Mouse (Mus musculus): Measurements from ENCODE around the gene Rnf44.

The Rnf44 gene

GRCm38 (mm10) chr13:54693558-54694347 is at the start of gene Rnf44:
Rnf44 (minus strand) TSS chr13:54693907.
- peak; percentile 99 for DNase-seq (ENCODE audit: low read depth, low spot score)

GRCm38 (mm10) chr13:54738213-54738601 is 44.5 kb upstream of the Rnf44 start:
- peak; percentile 31 for DNase-seq (ENCODE audit: low read depth, low spot score)

GRCm38 (mm10) chr13:54737488-54738212 is 43.9 kb upstream of the Rnf44 start:
- peak; percentile 74 for DNase-seq (ENCODE audit: low read depth, low spot score)

- DNase-seq (ENCODE audit: low read depth, low spot score) = no peak
These were observed 43.2 kb upstream of the Rnf44 start for GRCm38 (mm10) chr13:54736931-54737330.

GRCm38 (mm10) chr13:54726131-54726530 is 32.4 kb upstream of the Rnf44 start:
- no peak for DNase-seq (ENCODE audit: low read depth, low spot score)

GRCm38 (mm10) chr13:54723143-54723542 is 29.4 kb upstream of the Rnf44 start:
- peak; percentile 56 for DNase-seq (ENCODE audit: low read depth, low spot score)

GRCm38 (mm10) chr13:54716916-54717315 is 23.2 kb upstream of the Rnf44 start:
- DNase-seq (ENCODE audit: low read depth, low spot score) = peak; percentile 81

- DNase-seq (ENCODE audit: low read depth, low spot score) = no peak
These were observed 21.3 kb upstream of the Rnf44 start for GRCm38 (mm10) chr13:54714996-54715395.

- DNase-seq (ENCODE audit: low read depth, low spot score) = peak; percentile 43
These were observed 20.7 kb upstream of the Rnf44 start for GRCm38 (mm10) chr13:54714393-54714792.

- DNase-seq (ENCODE audit: low read depth, low spot score) = peak; percentile 37
These were observed 17.2 kb upstream of the Rnf44 start for GRCm38 (mm10) chr13:54710866-54711265.

GRCm38 (mm10) chr13:54704890-54705289 is 11.2 kb upstream of the Rnf44 start:
- DNase-seq (ENCODE audit: low read depth, low spot score) = no peak

GRCm38 (mm10) chr13:54702507-54702906 is 8.8 kb upstream of the Rnf44 start:
- no peak for DNase-seq (ENCODE audit: low read depth, low spot score)

GRCm38 (mm10) chr13:54701243-54701642 is 7.5 kb upstream of the Rnf44 start, which contains the start of gene Cdhr2:
Cdhr2 (plus strand) TSS chr13:54701461.
- no peak for DNase-seq (ENCODE audit: low read depth, low spot score)

- DNase-seq (ENCODE audit: low read depth, low spot score) = no peak
These were observed 1.9 kb upstream of the Rnf44 start for GRCm38 (mm10) chr13:54695479-54696230.

- DNase-seq (ENCODE audit: low read depth, low spot score) = peak; percentile 91
These were observed 797 bp upstream of the Rnf44 start for GRCm38 (mm10) chr13:54694348-54695060.

- no peak for DNase-seq (ENCODE audit: low read depth, low spot score)
These were observed 773 bp downstream of the Rnf44 start for GRCm38 (mm10) chr13:54692711-54693557.

GRCm38 (mm10) chr13:54691737-54692136 is 2.0 kb downstream of the Rnf44 start:
- no peak for DNase-seq (ENCODE audit: low read depth, low spot score)

GRCm38 (mm10) chr13:54690151-54690740 is 3.5 kb downstream of the Rnf44 start:
- no peak for DNase-seq (ENCODE audit: low read depth, low spot score)

GRCm38 (mm10) chr13:54687575-54688424 is 5.9 kb downstream of the Rnf44 start:
- DNase-seq (ENCODE audit: low read depth, low spot score) = peak; percentile 99
